Mouse (Mus musculus): ENCODE measurements around the gene Maats1. TPM values are rescaled to one million over a fixed set of nuclear protein-coding genes. Genes with fewer than 3 reads are reported as not detected.

Maats1 gene
- polyA plus RNA-seq, 1 experiment from 2014 or later: 0.08 TPM

DNA sequence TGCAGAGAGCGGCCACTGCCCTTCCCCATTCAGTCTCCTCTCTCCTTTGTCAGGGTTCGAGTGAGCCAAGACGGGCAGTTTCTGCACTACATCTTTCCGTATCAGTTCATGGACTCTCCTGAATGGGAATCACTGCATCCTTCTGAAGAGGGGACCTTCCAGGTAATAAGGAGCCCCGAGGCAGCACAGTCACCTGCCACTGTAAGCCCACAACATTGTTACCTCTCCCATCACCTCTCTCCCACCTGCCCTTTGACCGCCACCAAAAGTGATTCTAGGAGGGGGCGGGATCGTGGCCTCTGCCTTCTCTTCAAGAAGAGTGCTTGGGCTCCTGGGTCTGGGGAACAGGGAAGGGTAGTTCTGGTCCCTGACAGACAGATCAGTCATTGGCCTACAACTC lies 27.5 kb upstream of the Maats1 start:
- Histone ChIP-seq H3K4me3 (no peak overlapping the region), H3K4me2 (no peak overlapping the region), H3K27ac (no peak overlapping the region), H3K9me3 (no peaks in the 10 kb centered on the region), H3K4me1 (no peaks in the 10 kb centered on the region), H3K36me3 (no peaks in the 10 kb centered on the region), H3K27me3 (no peaks in the 10 kb centered on the region), H3K9ac (no peak overlapping the region)
- 88% methylated on average over 8 of the region's 8 CpGs for WGBS
- no peak for ATAC-seq (ENCODE audit: insufficient number of reproducible peaks, insufficient read depth, low FRiP score, low TSS enrichment, low read depth)

DNA sequence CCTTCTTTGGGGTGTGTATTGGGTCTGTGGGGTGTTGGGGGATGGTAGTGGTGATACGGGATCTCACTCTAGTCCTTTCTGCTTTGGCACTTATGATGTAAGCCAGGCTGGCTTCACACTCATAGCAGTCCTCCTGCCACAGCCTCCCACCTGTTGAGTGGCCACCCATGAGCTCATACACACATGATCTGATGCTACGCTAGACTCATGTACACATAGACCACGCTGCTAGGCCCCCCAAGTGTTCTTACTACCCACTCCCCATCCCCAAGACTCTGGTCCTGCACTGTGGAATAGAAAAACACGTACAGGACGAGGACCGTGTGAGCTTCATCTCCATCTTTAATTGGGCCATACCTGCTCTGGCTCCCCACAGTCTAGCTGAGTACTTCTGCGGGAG lies 27.1 kb upstream of the Maats1 start:
- Histone ChIP-seq H3K9me3 (no peaks in the 10 kb centered on the region), H3K27ac (no peak overlapping the region), H3K4me1 (no peaks in the 10 kb centered on the region), H3K4me2 (no peak overlapping the region), H3K4me3 (no peak overlapping the region), H3K36me3 (no peaks in the 10 kb centered on the region), H3K27me3 (no peaks in the 10 kb centered on the region), H3K9ac (no peak overlapping the region)
- ATAC-seq (ENCODE audit: insufficient number of reproducible peaks, insufficient read depth, low FRiP score, low TSS enrichment, low read depth): no peak
- 80% methylated on average over 7 of the region's 7 CpGs for WGBS

- H3K4me1 ChIP-seq: no peaks in the 10 kb centered on the region
- H3K27me3 ChIP-seq: no peaks in the 10 kb centered on the region
- H3K4me3 ChIP-seq: no peak overlapping the region
- H3K9me3 ChIP-seq: no peaks in the 10 kb centered on the region
- WGBS: 64% methylated on average over 10 of the region's 10 CpGs
- no peak for ATAC-seq (ENCODE audit: insufficient number of reproducible peaks, insufficient read depth, low FRiP score, low TSS enrichment, low read depth)
- H3K27ac ChIP-seq: no peak overlapping the region
- H3K9ac ChIP-seq: no peak overlapping the region
- no peak overlapping the region for H3K4me2 ChIP-seq
- H3K36me3 ChIP-seq: no peaks in the 10 kb centered on the region
These were observed 26.4 kb upstream of the Maats1 start for GRCm38 (mm10) chr16:38368336-38368735.

GRCm38 (mm10) chr16:38366231-38366630 lies 24.3 kb upstream of the Maats1 start:
- Histone ChIP-seq H3K4me1 (peaks cover 9% of the 10 kb centered on the region), H3K27me3 (no peaks in the 10 kb centered on the region), H3K4me2 (no peak overlapping the region), H3K36me3 (no peaks in the 10 kb centered on the region), H3K4me3 (no peak overlapping the region), H3K27ac (no peak overlapping the region), H3K9me3 (no peaks in the 10 kb centered on the region), H3K9ac (no peak overlapping the region)
- WGBS: 83% methylated on average over 4 of the region's 4 CpGs
- ATAC-seq (ENCODE audit: insufficient number of reproducible peaks, insufficient read depth, low FRiP score, low TSS enrichment, low read depth): no peak

DNA sequence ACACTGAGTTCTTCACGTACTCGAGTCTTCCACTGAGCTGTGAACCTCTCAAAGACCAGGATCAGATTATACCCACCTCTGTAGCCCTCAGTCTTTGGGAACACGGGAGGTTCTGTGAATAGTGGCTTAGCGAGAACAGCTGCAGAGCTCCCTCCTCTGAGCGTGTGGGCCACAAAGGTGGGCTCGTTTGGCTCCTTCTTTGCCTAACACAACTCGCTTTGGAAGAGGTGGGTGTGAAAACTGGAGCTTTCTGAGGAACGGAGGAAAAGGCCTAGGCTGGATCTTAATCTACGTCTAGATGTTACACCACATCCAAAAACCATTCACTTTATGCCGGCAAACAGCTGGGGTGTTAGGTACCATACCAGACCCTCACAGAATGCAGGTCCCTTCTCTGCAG lies 23.4 kb upstream of the Maats1 start:
- Histone ChIP-seq H3K9me3 (no peaks in the 10 kb centered on the region), H3K4me2 (no peak overlapping the region), H3K4me3 (no peak overlapping the region), H3K27ac (no peak overlapping the region), H3K27me3 (no peaks in the 10 kb centered on the region), H3K36me3 (no peaks in the 10 kb centered on the region), H3K4me1 (peaks cover 11% of the 10 kb centered on the region), H3K9ac (no peak overlapping the region)
- 87% methylated on average over 10 of the region's 10 CpGs for WGBS
- ATAC-seq (ENCODE audit: insufficient number of reproducible peaks, insufficient read depth, low FRiP score, low TSS enrichment, low read depth): no peak

GRCm38 (mm10) chr16:38363657-38364056 lies 21.7 kb upstream of the Maats1 start:
- ATAC-seq (ENCODE audit: insufficient number of reproducible peaks, insufficient read depth, low FRiP score, low TSS enrichment, low read depth): no peak
- Histone ChIP-seq H3K4me1 (peaks cover 13% of the 10 kb centered on the region), H3K27me3 (no peaks in the 10 kb centered on the region), H3K9ac (no peak overlapping the region), H3K27ac (no peak overlapping the region), H3K9me3 (no peaks in the 10 kb centered on the region), H3K36me3 (no peaks in the 10 kb centered on the region), H3K4me2 (no peak overlapping the region), H3K4me3 (no peak overlapping the region)
- 81% methylated on average over 7 of the region's 7 CpGs for WGBS

DNA sequence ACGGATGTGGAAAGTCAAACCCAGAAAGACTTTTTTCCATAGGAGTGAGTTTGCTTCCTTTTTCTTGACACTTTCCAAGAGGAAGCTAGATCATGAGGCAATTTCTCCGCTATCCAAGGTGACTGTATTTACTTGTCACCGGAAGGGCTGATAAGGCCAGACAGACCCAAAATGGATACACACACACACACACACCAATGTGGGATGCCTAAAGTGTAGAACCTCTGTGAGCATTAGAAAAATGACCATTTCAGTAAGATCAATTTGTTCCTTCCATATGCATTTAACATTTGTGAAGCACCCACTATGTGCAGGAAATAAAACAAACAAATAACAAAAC lies 21.3 kb upstream of the Maats1 start:
- no peak for ATAC-seq (ENCODE audit: insufficient number of reproducible peaks, insufficient read depth, low FRiP score, low TSS enrichment, low read depth)
- Histone ChIP-seq H3K27me3 (no peaks in the 10 kb centered on the region), H3K4me1 (peaks cover 13% of the 10 kb centered on the region), H3K9me3 (no peaks in the 10 kb centered on the region), H3K27ac (no peak overlapping the region), H3K9ac (no peak overlapping the region), H3K4me3 (no peak overlapping the region), H3K36me3 (no peaks in the 10 kb centered on the region), H3K4me2 (no peak overlapping the region)
- WGBS: 90% methylated on average over 3 of the region's 3 CpGs

GRCm38 (mm10) chr16:38362493-38363255 lies 20.7 kb upstream of the Maats1 start:
- H3K4me2 ChIP-seq: no peak overlapping the region
- H3K4me1 ChIP-seq: peaks cover 13% of the 10 kb centered on the region
- no peak overlapping the region for H3K4me3 ChIP-seq
- no peak overlapping the region for H3K27ac ChIP-seq
- H3K27me3 ChIP-seq: no peaks in the 10 kb centered on the region
- H3K9ac ChIP-seq: no peak overlapping the region
- no peaks in the 10 kb centered on the region for H3K36me3 ChIP-seq
- 82% methylated on average over 20 of the region's 20 CpGs for WGBS
- ATAC-seq (ENCODE audit: insufficient number of reproducible peaks, insufficient read depth, low FRiP score, low TSS enrichment, low read depth): no peak
- H3K9me3 ChIP-seq: no peaks in the 10 kb centered on the region

DNA sequence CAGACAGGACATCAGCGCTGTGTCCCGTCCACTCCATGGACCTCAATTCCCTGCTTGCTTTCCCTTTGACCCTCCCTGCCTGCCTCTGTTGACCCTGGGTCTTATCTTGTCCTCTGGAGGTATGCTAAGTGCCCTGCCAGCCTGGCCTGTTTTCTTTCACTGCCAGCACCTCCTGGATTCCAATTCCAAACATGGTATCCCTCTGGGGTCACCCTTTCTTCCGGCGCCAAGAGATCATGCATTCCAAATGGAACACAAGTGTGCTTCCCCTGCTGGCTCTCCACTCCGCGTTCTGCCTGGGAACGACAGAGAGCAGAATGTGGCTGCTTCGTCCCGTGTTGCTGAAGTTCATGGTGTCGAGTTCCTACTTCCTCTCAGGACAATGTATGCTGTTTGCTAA lies 20.0 kb upstream of the Maats1 start, which contains the start of gene Popdc2:
Gene Popdc2 (plus strand): TSS at position 277 of the 400 bp plus-strand sequence.
- Histone ChIP-seq H3K36me3 (no peaks in the 10 kb centered on the region), H3K4me3 (no peak within 1 kb of the TSS), H3K27ac (no peak within 1 kb of the TSS), H3K9me3 (no peaks in the 10 kb centered on the region), H3K27me3 (no peaks in the 10 kb centered on the region), H3K4me2 (no peak within 1 kb of the TSS), H3K9ac (no peak within 1 kb of the TSS), H3K4me1 (peaks cover 13% of the 10 kb centered on the region)
- no peak for ATAC-seq (ENCODE audit: insufficient number of reproducible peaks, insufficient read depth, low FRiP score, low TSS enrichment, low read depth)
- 46% methylated on average over 10 of the region's 10 CpGs for WGBS

GRCm38 (mm10) chr16:38360317-38360716 lies 18.4 kb upstream of the Maats1 start:
- no peak for ATAC-seq (ENCODE audit: insufficient number of reproducible peaks, insufficient read depth, low FRiP score, low TSS enrichment, low read depth)
- no peaks in the 10 kb centered on the region for H3K27me3 ChIP-seq
- no peak overlapping the region for H3K9ac ChIP-seq
- 20% methylated on average over 2 of the region's 2 CpGs for WGBS
- H3K36me3 ChIP-seq: 0 out of 2 replicates have a peak, but pooled peaks cover 3% of the 10 kb centered on the region
- H3K4me1 ChIP-seq: peaks cover 13% of the 10 kb centered on the region
- no peak overlapping the region for H3K4me3 ChIP-seq
- no peak overlapping the region for H3K27ac ChIP-seq
- H3K9me3 ChIP-seq: no peaks in the 10 kb centered on the region
- H3K4me2 ChIP-seq: no peak overlapping the region

- no peaks in the 10 kb centered on the region for H3K9me3 ChIP-seq
- H3K4me1 ChIP-seq: peaks cover 13% of the 10 kb centered on the region
- ATAC-seq (ENCODE audit: insufficient number of reproducible peaks, insufficient read depth, low FRiP score, low TSS enrichment, low read depth): no peak
- H3K4me2 ChIP-seq: no peak overlapping the region
- no peaks in the 10 kb centered on the region for H3K27me3 ChIP-seq
- 0 out of 2 replicates have a peak, but pooled peaks cover 3% of the 10 kb centered on the region for H3K36me3 ChIP-seq
- H3K9ac ChIP-seq: no peak overlapping the region
- H3K27ac ChIP-seq: no peak overlapping the region
- H3K4me3 ChIP-seq: no peak overlapping the region
- 65% methylated on average over 3 of the region's 3 CpGs for WGBS
These were observed 17.9 kb upstream of the Maats1 start for GRCm38 (mm10) chr16:38359857-38360256.

GRCm38 (mm10) chr16:38359241-38359640 lies 17.3 kb upstream of the Maats1 start:
- Histone ChIP-seq H3K4me3 (no peak overlapping the region), H3K4me2 (no peak overlapping the region), H3K9ac (no peak overlapping the region), H3K27ac (no peak overlapping the region), H3K36me3 (0 out of 2 replicates have a peak, but pooled peaks cover 3% of the 10 kb centered on the region), H3K4me1 (peaks cover 13% of the 10 kb centered on the region), H3K27me3 (no peaks in the 10 kb centered on the region), H3K9me3 (no peaks in the 10 kb centered on the region)
- ATAC-seq (ENCODE audit: insufficient number of reproducible peaks, insufficient read depth, low FRiP score, low TSS enrichment, low read depth): no peak
- 82% methylated on average over 2 of the region's 2 CpGs for WGBS
